Mouse (Mus musculus) hematopoietic stem cell, adult 5-6 weeks (primary cell): ENCODE data around the gene Spata17. TPM values are rescaled to one million over a fixed set of nuclear protein-coding genes. Genes with fewer than 3 reads are reported as not detected.
A peak's percentile ranks its signal among the peaks of the same experiment; 100 is the strongest.
"Not testable (repeated sequence)": the region's sequence is repeated elsewhere in the genome, so short reads cannot be mapped to it uniquely, and the experiment has no call there.

Source experiments
- ATAC-seq, 2 experiments: fragments of 125-278 bp in 1 of 2; replicated peaks in 1 of 2; 2 replicates each; pipeline ENCODE4 v1.8.0; 2016 to 2017; ENCODE audit warnings: inconsistent platforms in 2 of 2, mild to moderate bottlenecking in 2 of 2, moderate number of reproducible peaks in 2 of 2, low read depth in 1 of 2, moderate TSS enrichment in 1 of 2; ENCODE audit not compliant: low FRiP score in 2 of 2, poor library complexity in 2 of 2, severe bottlenecking in 2 of 2, insufficient read depth in 1 of 2, low TSS enrichment in 1 of 2
- total RNA-seq: library from RNA; stranded (forward); fragments of 172-1452, 232-1000 nt; gene quantifications from 2 replicates; pipeline ENCODE4 v1.2.3, GENCODE M21; 2017

Gene Spata17
- total RNA-seq, 1 experiment from 2014 or later: not detected

DNA sequence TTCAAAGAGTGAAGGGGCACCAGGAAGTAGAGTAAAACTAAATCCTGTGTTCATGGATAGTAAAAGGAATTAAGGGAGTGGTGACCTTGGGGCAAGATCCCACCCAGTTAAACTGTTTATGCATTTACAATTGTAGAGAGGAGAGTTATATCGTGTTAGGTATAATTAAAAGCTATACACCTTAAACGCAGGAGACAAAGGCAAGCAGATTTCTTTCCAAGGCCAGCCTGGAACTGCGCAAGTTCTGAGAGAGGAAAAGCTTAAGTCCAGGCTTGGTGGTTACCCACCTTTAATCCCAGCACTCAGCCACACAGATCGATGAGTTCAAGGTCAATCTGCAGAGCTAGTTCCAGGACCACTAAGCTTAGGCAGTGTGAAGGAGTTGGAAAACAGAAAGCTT is 4.5 kb downstream of the Spata17 start:
- ATAC-seq: no peak

GRCm38 (mm10) chr1:187209496-187209895 is 5.8 kb downstream of the Spata17 start:
- no peak for ATAC-seq

DNA sequence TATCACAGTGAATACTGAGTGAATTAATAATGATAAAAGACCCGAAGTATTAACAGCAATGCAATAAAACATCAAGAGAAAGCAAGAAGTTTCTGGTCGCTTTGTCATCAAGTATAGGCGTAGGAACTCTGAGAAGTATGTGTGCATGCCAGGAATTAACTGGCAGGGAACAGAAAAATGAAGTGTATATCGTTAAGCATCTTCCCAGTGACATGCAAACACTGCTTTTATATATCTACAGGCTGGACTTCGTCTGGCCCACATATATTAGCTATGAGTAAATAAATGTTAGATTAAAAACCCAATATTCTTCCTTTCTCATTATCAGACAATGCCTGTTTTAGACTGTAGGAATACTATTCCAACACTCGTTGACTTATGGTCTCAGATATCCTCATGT is 9.8 kb downstream of the Spata17 start:
- ATAC-seq: no peak

- no peak for ATAC-seq
Measured at GRCm38 (mm10) chr1:187178546-187178945, 36.7 kb downstream of the Spata17 start.

GRCm38 (mm10) chr1:187175991-187176390 is 39.3 kb downstream of the Spata17 start:
- ATAC-seq: no peak

DNA sequence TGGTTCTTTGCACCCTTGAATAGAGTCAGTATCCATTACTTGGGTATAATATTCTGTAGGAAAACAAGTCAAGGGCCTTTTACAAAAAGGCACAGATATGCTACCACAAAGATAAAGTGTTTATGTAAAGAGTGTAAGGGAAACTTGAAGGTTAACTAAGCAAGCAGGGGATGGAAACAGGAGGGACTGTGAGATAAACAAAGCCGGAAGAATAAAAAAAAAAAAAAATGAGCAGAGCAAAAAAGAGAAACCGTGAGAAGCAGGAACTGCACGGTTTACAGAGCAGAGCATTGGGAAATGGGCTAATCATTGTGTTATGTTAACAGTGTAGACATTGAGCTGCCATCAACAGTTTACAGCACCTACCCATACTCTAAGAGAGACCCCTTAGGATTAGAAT is 44.9 kb downstream of the Spata17 start:
- ATAC-seq: 0 out of 4 replicates have a peak, but pooled peaks of 1 of the 2 experiments have one; percentile 17

- ATAC-seq: no peak
Measured at GRCm38 (mm10) chr1:187169646-187170045, 45.6 kb downstream of the Spata17 start.

GRCm38 (mm10) chr1:187163571-187163970 is 51.7 kb downstream of the Spata17 start:
- no peak for ATAC-seq

DNA sequence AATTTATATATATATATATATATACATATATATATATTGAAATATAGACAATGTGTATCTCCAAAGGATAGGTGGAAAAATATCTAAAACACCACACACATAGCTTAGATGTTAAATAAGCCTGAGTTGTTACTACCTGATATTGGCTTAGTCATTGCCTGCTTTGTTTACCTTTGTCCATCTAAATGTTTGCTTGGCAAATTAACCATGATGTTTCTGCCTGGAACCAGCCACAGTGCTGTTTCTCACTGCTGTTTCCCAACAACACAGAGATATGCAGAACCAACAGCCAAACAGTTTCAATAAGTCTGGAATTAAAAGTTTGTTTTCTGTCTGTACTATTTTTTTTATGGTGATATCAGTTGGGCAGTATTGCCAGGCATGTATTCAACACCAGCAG is 59.6 kb downstream of the Spata17 start:
- ATAC-seq: no peak

DNA sequence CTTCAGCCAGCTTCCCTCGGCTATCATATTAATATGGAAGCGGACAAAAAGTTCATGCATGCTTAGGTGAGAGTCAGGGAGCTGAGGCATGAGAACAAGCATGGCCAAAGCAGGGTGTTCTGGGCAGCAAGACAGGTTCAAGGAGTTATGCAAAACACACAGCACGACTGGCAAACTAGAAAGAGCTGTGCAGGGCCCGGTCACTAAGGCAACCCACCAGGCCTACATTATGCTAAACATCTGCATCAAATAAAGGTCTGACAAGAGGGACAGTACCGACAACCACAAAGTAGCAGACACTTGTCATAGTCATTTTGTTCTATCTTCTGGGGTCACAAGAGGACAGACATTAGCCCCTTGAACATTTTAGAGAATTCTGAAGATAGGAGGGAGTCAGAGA is 61.6 kb downstream of the Spata17 start:
- ATAC-seq: no peak

DNA sequence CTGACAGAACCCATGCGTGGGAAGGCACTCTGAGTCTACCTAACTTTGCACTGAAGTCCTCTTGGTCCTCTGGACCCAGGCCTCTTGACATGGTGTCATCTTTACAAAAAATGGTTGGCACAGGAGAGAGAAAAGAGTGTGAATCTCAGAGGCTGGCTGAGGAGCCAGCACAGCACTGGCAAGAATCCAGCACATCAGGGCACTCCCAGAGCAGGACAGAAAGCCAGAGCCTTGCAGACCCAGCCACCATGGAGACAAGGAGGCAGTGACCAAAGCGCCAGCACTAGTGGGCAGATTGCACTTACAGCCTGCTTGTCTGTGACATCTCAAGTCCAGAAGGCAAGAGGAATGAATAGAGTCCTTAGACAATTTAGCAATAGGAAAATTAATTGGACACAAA is 62.7 kb downstream of the Spata17 start:
- ATAC-seq: no peak

DNA sequence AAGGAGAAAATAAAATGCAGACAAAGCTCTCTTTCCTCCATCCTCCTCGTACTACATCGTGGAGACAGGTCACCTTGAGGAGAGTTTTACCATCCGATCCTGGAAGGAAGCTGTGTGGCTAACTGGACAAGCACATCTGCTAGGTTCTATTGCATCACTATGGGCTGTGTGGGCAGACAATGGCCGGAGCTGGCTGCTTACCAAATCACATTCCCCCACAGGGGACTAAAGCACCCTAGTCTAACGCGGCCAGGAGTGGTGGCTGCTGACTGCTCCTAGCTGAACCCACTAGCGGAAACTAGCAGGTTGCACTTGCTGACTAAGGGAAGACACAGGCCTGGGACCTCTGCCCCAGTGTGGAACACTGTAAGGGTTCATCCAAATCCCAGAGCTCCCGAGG is 72.3 kb downstream of the Spata17 start:
- no peak for ATAC-seq

DNA sequence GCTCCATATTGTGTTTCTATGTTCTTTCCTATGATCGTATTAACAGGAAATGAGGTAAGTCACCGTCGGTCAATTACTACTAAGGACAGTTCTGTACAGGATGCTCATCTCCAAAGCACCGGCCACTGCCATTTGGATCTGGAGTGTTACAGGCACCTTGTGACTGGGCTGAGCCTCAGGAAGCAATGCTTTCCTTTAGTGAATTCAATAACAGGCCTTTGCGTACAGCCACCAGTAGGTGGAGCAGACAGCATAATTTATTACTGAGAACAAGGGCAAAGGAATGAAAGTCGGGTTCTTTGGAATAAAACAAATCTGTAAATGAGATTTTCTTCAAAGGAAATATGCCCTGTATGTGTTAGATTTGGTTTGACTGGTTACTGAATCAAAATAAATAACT is 77.8 kb downstream of the Spata17 start:
- peak; percentile 56 to 82; a peak in 3 of 4 replicates for ATAC-seq

- no peak for ATAC-seq
Measured at GRCm38 (mm10) chr1:187135887-187136286, 79.4 kb downstream of the Spata17 start.

DNA sequence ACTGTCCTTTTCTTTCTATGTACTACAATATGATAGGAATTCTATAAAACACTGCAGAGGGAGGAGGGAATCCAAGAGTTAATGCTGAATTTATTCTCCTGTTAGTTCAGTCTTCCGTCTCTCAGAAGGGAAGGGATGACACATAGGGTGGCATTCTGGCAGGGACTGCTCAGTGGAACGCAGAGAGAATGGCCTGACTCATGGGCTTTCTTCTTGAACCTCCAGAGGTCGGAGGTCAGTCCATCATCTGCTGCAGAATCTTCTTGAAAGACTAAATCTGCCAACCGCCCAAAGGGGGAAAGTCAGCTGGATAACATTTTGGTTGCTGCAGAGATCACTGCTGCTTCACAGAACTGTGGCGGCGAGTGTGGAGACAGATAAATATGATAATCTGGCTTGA is 81.4 kb downstream of the Spata17 start:
- ATAC-seq: no peak

DNA sequence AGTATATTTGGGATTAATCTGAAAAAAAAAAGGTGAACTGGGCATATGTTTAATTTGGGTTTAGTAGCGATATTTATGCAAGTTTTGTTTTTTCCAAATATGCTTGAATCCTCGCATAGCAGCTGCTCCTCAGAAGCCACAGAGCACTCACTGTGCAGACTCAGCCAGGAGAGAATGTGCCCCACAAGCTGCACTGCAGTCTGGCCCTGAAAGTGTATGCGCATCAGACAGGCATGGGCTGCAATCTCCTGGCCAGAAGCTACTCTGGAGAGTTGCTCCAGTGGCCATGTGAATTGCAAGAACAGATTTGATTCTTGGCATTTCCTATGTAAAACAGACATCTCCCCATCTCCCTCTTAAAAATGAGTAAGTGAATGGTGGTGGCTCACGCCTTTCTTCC is 82.9 kb downstream of the Spata17 start:
- ATAC-seq: no peak

GRCm38 (mm10) chr1:187127548-187127947 is 87.7 kb downstream of the Spata17 start:
- not testable (repeated sequence) for ATAC-seq

GRCm38 (mm10) chr1:187125733-187126132 is 89.5 kb downstream of the Spata17 start:
- ATAC-seq: no peak

DNA sequence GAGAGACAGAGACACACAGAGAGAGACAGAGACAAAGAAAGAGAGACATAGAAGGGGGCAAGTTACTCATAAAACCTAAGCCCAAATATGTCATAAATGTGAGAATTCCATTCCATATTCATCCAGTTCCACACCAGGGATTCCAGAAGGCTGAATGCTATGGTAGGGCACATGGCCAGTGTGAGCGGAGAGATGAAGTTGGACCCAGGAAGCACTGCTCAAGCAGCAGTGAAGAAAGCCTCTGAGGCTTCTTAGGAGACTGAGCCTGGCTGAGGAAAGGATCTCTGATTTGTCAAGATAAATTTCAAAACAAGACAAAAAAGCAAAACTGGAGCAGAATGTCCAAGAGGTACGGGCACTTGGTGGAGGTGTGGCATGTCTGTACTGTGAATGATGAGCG is 90.3 kb downstream of the Spata17 start:
- no peak for ATAC-seq

DNA sequence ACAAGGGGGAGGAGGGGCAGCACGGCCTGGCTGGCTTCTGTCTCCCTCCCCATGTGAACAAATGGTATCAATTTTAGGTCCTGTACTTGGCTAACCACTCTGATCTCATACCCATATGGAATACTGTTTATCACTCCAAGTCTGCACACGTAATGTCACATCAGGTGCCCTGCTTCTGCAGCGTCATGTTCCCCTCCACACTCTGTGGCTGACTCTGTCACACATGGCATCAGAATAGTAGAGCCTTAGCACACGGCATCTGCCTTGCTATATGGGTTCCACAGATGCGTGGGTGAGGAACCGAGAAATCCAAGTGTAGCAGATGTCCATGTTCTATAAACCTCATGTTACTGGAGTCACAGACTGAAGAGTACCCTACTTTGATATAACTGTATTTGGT is 96.0 kb downstream of the Spata17 start:
- no peak for ATAC-seq
